Mouse (Mus musculus) kidney, adult 8-10 months (tissue): ENCODE data around the gene Eml6.
A peak's percentile ranks its signal among the peaks of the same experiment; 100 is the strongest.
"Not testable (repeated sequence)": the region's sequence is repeated elsewhere in the genome, so short reads cannot be mapped to it uniquely, and the experiment has no call there.

Experiments
- DNase-seq, 2 experiments: peaks; one replicate each; pipeline ENCODE4 v3.0.0; 2022

Gene Eml6

GRCm38 (mm10) chr11:30025835-30026472 is at the start of gene Eml6:
Gene Eml6, minus strand, starts transcription at chr11:30026033.
- peak; percentile 97 to 98 for DNase-seq

DNA sequence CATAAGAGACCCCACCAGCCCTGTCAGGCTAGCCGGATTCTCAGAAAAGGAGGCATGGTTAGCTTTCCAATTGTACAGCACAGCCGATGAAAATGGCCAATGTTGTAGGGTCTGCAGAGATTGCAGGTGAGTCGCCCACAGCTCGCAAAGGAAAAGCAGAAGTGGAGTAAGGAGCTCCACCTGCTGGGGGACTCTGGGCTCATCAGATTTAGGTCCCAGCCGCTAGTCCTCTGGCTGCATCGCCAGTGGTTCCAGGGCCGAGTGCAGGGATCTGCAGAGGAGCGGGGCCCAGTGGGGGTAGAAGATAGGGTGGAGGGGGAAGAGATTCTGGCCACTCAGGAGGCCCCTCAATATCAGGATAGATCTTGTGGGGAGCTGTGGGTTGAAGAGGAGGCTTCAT is 31.5 kb upstream of the Eml6 start:
- no peak for DNase-seq

- no peak for DNase-seq
These were observed 689 bp downstream of the Eml6 start for GRCm38 (mm10) chr11:30025144-30025543.

DNA sequence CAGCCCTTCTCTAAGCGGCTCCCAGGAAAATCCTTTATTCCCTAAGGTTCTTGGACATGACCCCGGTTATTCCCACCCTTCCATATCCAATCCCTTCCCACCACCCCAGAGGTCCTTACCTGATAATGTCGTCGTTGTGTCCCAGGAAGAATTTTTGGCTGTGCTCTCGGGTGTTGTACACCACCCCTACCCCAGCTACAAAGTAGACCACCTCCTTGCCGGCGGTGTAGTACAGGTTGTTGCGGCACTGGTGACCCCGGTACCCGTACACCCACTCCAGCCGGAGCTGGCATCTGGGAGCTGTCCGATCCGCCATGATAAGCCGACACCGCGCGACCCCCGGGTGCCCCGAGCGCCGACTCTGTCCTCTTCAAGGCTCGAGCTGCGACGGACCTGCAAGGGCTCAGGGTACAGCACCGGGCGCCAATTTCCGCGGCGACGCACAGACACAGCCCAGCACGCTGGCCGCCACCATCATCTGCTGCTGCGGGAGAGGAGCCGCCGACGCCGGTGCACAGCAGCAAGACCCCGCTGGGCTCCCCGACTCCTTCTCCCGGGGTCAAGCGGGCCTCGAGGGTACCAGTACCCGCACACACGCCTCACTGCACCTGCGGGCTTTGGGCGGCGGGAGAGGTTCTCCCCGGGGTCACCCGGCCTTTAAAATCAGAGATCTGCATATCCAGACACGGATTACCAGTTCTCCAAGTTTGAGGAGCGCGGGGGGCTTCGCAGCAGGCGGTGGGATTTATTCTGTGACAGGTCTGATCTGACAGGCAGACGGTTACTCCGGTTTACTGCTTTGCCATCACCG is 1.4 kb downstream of the Eml6 start:
- DNase-seq = peak; percentile 8 to 23

DNA sequence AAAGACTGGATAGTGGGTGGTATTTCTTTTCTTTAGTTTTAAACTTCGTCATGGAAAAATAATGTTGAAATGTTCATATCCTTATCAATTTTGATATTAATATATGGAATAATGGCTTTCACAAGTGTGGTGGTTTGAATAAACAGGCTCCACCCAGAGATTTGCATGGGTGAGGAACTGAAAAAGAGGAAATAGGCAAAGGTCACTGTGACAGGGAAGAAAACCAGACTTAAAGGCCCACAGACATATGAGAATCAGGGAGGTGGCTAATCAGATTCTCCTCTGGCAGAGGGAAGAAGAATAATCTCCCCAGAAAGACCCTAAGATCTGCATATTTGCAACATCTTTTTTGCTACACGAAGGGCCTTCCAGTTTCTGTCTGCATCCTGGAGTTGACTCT is 39.6 kb downstream of the Eml6 start:
- no peak for DNase-seq

DNA sequence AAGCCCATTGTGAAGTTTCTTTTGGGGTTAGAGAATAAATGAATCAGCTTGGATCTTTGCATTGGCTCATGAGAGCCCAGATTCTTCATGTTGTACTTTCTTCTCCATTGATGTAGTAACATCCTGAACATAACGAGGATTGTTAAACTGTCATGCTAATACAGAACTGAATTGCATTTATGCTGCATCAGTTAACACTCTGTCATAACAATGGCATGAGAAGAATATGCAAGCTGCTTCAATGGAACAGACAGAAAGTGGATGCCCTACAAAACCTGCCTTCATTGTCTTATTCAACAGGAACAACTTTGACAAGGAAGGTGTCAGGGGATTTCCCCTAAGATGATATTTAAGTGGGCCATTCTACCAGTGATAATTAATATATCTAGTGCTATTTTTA is 57.0 kb downstream of the Eml6 start:
- no peak for DNase-seq

DNA sequence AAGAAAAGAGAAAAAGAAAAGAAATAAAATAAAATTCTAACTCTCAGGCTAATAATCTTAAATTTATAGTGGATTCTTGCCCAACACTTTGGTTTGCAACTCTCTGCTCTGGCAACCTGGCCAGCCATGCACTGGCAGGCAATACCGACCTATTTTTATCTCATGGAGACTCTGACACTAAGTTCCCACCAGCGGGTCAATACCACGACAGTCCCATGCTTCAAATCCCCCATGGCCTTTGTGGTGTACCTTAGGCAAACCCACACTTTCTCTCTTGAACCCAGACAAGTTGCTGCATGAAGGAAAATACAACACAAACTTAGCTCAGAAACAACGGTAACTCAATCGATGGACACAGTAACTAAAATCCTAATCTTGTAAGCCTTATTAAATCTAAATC is 66.5 kb downstream of the Eml6 start:
- DNase-seq = no peak

- peak in 1 of 2 experiments; percentile 0 for DNase-seq
These were observed 81.2 kb downstream of the Eml6 start for GRCm38 (mm10) chr11:29944661-29945060.

DNA sequence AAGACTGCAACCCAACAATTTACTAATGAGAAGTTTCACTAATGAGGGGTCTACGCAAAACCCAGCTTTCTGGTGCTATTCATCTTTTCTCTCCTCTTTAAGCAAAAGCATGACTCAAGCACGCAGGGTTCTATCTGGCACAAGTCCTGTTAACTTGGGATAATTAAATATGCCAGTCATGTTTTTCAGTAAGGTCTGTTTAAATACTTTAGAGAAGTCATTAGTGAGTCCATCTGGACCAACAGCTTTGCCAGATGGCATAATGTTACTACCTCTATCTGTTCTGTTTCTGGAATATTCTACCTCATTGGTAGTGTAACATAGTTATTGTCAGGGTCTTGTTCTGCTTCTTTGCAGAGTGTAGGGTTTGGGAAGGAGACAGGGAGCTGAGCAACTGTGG is 101.5 kb downstream of the Eml6 start:
- no peak for DNase-seq

DNA sequence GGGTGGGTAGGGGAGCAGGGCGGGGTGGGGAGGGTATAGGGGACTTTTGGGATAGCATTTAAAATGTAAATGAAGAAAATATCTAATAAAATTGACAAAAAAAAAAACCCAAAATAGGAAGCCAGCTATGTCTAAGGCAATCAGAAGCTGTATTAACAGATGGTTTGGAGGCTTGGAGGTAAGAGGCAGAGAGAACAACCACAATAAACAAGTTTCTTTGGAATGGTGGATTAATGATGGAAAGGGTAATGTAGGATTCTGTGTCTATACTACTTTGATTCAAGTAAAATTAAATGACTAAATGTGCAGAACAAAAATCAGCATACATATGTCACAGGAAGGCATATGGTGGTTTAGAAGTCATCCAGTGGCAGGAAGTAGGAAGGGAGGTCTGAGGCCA is 102.0 kb downstream of the Eml6 start:
- no peak for DNase-seq

GRCm38 (mm10) chr11:29913180-29913579 is 112.7 kb downstream of the Eml6 start:
- no peak for DNase-seq

GRCm38 (mm10) chr11:29909330-29909729 is 116.5 kb downstream of the Eml6 start:
- no peak for DNase-seq

DNA sequence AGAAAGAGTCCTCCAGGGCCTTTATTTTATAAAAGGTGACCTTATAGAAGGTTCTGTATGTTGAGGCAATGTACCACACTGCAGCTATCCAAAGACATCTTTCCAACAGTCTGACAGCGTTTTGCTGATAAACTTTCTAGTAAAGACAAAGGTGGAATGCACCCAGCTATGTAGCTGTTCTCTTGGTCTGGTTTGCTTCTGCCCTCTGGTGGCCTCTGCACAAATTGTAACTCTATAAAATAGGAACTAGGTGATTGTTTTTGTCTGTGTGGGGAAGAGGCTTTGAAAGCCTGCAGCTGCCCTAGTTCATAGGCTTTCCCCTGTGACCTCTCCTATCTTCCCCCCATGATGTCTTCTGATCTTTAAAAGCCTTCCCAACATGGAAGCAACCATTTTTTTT is 140.7 kb downstream of the Eml6 start:
- peak; percentile 41 to 56 for DNase-seq

DNA sequence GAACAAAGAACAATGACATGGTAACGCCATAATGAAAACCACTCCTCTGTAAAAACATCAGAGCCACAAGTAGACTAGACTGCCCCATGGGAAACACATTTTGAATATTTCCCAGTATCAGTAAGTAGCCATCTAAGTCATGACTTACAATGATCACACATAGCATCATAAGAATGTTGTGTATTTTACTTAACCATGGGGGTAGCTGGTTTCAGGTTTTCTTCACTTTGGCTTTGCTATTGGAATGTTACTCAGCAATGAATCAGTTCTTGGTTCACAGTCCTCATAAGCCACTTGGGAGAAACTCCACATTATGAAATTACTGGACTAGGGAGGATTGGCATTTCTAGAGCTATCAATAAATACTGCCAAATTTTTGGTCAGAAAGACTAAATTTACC is 141.5 kb downstream of the Eml6 start:
- no peak for DNase-seq

DNA sequence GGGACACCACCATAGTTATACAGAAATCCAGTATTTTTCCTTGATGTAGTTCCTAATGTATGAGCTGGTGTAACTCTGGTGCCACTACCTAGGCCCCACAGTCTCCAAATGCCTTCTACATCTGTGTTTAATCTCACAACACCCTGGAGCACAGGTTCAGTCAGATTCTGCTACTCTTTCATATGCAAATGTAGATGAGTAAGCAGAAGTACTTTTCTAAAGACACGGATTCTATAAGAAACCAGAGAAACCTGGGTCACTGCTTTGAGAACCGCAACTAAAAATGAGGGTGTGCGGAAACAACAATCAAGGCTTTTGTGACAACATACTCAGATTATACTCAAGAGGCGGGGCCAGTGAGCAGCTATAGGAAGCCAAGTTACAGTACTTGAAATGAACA is 142.8 kb downstream of the Eml6 start:
- DNase-seq = no peak

- no peak for DNase-seq
These were observed 146.2 kb downstream of the Eml6 start for GRCm38 (mm10) chr11:29879641-29880040.

- no peak for DNase-seq
These were observed 147.9 kb downstream of the Eml6 start for GRCm38 (mm10) chr11:29877981-29878380.

DNA sequence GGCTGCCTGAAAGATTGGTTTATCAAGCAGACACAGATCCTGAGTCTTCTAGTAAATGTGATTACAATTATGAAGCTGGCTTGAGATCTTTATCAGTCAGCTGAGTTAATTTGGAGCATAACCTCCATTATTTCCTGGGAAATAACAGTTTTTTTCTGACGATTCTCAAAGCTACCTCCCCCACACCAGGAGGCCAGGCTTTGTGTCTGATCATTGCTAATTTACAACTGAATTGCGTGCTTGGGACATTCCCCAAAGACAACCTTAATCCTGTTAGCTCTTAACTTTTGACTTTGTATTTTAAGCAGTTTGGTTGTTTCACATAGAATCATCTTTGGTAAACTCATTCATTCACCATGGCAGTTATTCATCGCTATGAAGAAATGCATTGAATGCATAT is 148.6 kb downstream of the Eml6 start:
- no peak for DNase-seq

DNA sequence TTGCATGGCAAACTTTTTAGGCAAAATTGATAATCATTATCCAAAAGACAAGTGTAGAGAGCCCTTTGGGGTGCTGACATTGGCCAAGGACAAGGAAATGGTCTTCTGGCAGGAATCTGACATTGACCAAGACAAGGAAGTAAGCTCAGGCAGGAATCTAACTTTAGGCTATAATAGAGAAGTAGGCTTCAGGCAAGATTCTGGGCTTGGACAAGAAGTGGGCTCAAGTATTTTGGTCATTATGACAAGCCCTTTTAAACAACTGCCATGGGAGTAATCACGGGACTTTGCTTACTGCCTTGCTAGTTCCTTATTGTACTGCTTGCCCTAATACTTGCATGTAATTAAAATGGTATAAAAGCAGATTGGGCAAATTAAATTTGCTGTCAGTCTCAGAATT is 151.1 kb downstream of the Eml6 start:
- not testable (repeated sequence) for DNase-seq

DNA sequence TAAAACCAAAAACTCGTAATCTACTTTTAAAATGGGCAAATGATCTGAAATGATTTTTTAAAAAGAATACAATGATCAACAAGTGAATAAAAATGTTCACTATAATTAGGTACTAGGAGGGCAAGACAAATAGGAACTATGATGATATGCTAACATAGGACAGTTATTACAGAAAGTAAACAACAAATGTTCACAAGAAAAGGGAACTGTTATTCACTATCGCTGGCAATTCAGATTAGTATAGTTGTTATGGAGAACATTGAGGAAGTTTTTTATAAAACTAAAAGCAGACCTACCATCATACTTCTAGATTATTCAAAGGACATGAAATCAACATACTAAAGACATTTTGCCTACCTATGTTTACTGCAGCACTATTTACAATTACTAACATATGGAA is 155.7 kb downstream of the Eml6 start:
- no peak for DNase-seq

GRCm38 (mm10) chr11:29864269-29864668 is 161.6 kb downstream of the Eml6 start:
- no peak for DNase-seq

DNA sequence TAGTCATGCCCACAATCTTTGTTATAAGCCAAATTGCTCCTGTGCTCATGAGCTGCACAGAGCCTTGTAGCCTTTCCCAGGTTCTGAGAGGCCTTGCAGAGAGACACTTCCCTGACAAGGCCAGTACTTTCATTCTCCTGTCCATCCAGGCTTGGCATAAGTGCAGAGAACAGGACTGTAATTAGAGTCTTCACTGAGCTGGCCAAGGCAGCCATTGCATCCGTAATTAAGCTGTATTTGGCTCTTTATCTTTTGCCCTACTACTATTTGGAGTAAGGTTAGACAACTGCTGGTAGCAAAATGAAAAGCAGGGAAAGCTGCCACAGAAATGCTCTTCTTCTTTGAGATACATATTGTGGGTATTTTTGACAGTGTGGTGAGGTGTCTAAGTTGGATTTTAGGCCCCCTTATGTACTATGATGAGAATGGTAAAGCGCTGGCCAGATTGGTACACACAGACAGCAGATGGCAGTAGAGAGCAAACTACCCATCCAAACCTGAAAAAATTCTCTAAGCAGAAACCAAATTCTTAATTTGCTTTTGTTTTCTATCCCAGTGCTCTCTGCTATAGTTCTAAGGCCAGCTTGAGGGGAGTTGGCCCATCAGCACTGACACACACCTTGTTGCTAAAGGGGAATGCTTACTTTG is 164.0 kb downstream of the Eml6 start:
- DNase-seq = peak in 1 of 2 experiments; percentile 29

DNA sequence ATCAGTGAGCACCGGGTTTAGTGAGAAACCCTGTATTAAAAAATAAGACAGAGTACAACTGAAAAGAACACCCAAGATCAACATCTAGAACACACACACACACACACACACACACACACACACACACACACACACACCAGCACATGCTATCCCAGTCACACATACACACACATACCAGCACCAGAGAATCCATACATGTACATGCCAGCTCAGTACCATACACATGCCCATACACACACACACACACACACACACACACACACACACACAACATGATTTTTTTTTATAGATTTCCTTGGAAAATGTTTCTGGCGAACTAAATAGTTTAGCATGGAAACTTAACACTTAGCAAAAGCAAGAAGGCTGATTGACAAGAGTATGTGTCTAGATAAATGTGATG is 164.8 kb downstream of the Eml6 start:
- no peak for DNase-seq

- no peak for DNase-seq
These were observed 185.1 kb downstream of the Eml6 start for GRCm38 (mm10) chr11:29840606-29841227.
